Mouse (Mus musculus) liver, embryonic 14.5 days (tissue): ENCODE results near the gene Tnfrsf1b. TPM values are rescaled to one million over a fixed set of nuclear protein-coding genes. Genes with fewer than 3 reads are reported as not detected.

ENCODE experiments used
- ATAC-seq: fragments of 200-750 bp; cut with Nextera tagmentation; 2 replicates; pipeline ENCODE4 v1.8.0; 2017; ENCODE audit warnings: moderate number of reproducible peaks, mild to moderate bottlenecking, moderate library complexity; ENCODE audit not compliant: insufficient read depth
- DNase-seq, 3 experiments: peaks; one replicate each; pipeline ENCODE4 v3.0.0-alpha.2; 2012 to 2013; ENCODE audit warnings: low read depth in 3 of 3, low spot score in 3 of 3
- H3K27ac ChIP-seq: fragments of 300-500 bp; sonication (generic); 2 replicates; pipeline ENCODE4 v1.5.1; 2014; ENCODE audit warnings: moderate library complexity, mild to moderate bottlenecking, control low read depth, inconsistent platforms
- H3K27me3 ChIP-seq: fragments of 300-500 bp; sonication (generic); 2 replicates; pipeline ENCODE4 v1.6.1; 2014; ENCODE audit warnings: mild to moderate bottlenecking, low read length, moderate library complexity; ENCODE audit not compliant: control insufficient read depth, insufficient read depth
- H3K36me3 ChIP-seq: fragments of 300-500 bp; sonication (generic); replicated peaks from 2 replicates; pipeline ENCODE4 v1.6.1; 2014; ENCODE audit warnings: low read depth; ENCODE audit not compliant: control insufficient read depth, insufficient read depth
- H3K4me1 ChIP-seq, 2 experiments: fragments of 200-500 bp in 1 of 2; fragments of 300-500 bp in 1 of 2; sonication (generic) in 1 of 2; replicated peaks; 2 replicates each; pipeline ENCODE4 v1.6.1; 2012 to 2014; ENCODE audit warnings: antibody characterized with exemption in 1 of 2, inconsistent platforms in 1 of 2, low read length in 1 of 2; ENCODE audit not compliant: control insufficient read depth in 2 of 2, insufficient read depth in 2 of 2
- H3K4me2 ChIP-seq: fragments of 300-500 bp; sonication (generic); 2 replicates; pipeline ENCODE4 v1.6.1; 2014; ENCODE audit warnings: low read depth, mild to moderate bottlenecking, control low read depth, moderate library complexity
- H3K4me3 ChIP-seq, 2 experiments: fragments of 200-500 bp in 1 of 2; fragments of 300-500 bp in 1 of 2; sonication (generic) in 1 of 2; 2 replicates each; pipeline ENCODE4 v1.5.1; 2012 to 2014; ENCODE audit warnings: low read depth in 2 of 2, low read length in 2 of 2, mild to moderate bottlenecking in 2 of 2, control low read depth in 1 of 2, inconsistent platforms in 1 of 2, moderate library complexity in 1 of 2; ENCODE audit not compliant: insufficient read depth in 1 of 2
- H3K9ac ChIP-seq: fragments of 300-500 bp; sonication (generic); replicated peaks from 2 replicates; pipeline ENCODE4 v1.6.1; 2014; ENCODE audit warnings: mild to moderate bottlenecking, control low read depth, moderate library complexity
- H3K9me3 ChIP-seq: fragments of 300-500 bp; sonication (generic); 2 replicates; pipeline ENCODE4 v1.6.1; 2016; ENCODE audit warnings: low read length, mixed read lengths; ENCODE audit not compliant: control insufficient read depth
- CTCF ChIP-seq: IDR thresholded peaks from 2 replicates; pipeline ENCODE4 v1.5.1; 2016; ENCODE audit warnings: antibody characterized with exemption, low read depth, control low read depth
- EP300 ChIP-seq: IDR thresholded peaks from 2 replicates; pipeline ENCODE4 v1.6.1; 2016; ENCODE audit warnings: antibody characterized with exemption, low read depth
- WGBS: fragments of 180-500 bp; shearing (Covaris S2); extraction: QIAGEN DNeasy Blood & Tissue Kit; methylation state at CpG from one replicate; pipeline ENCODE4 v1.1.7; 2014; ENCODE audit not compliant: insufficient replicate concordance; 5-methylcytosine and 5-hydroxymethylcytosine counted together
- polyA plus RNA-seq, 2 experiments: library from polyadenylated mRNA; depleted of rRNA in 1 of 2; stranded (reverse) in 1 of 2; unstranded in 1 of 2; fragments of >200 nt; fragmentation: Nextera tagmentation in 1 of 2; extraction: Ambion mirVana in 1 of 2; gene quantifications; 2 replicates each; pipeline versions ENCODE4 v1.2.1 to v1.2.3; 2012 to 2014

Tnfrsf1b gene
- polyA plus RNA-seq, 2 experiments: 3.2 to 4.7 TPM

DNA sequence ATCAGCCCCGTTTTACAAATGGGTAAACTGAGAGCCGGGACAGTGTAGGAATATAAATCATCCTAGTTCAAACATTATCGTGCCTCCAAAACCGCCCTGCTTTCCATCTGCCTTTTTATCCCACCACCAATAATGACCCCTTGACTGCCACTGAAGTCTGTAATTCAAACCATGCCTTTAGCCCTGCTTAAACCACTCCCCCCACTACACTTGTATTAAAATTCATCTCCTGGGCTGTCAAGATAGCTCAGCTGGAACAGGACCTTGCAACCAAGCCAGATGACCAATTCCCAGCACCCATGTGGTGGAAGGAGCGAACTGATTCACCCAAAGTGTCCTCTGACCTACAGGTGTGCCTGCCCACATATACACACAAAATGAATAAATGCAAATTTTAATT, 51.5 kb downstream of the Tnfrsf1b start:
- Histone ChIP-seq H3K9ac (no peak overlapping the region; the same call in none of the 2 replicates), H3K4me1 (peaks cover 48 to 52% of the 10 kb centered on the region in 2 experiments)

GRCm38 (mm10) chr4:145194559-145195162, 52.0 kb downstream of the Tnfrsf1b start, which contains the start of gene Vps13d:
Vps13d (minus strand) TSS chr4:145195005.
- Histone ChIP-seq H3K4me1 (peaks cover 45 to 48% of the 10 kb centered on the region in 2 experiments), H3K4me2 (peak within 1 kb of the TSS; percentile 87), H3K4me3 (peak within 1 kb of the TSS; percentile 89 to 93), H3K36me3 (peaks cover 11% of the 10 kb centered on the region), H3K9ac (peak within 1 kb of the TSS; percentile 86), H3K27me3 (no peaks in the 10 kb centered on the region), H3K9me3 (no peaks in the 10 kb centered on the region), H3K27ac (peak within 1 kb of the TSS; percentile 52)
- under 1% methylated on average over 53 of the region's 53 CpGs for WGBS
- ATAC-seq (peak; percentile 88), DNase-seq (peak; percentile 87 to 90 (median 89))
- TF ChIP-seq EP300 (no peak; the same call in 1 of the 2 replicates), CTCF (peak; percentile 100)

More for the DNA sequence above, 51.5 kb downstream of the Tnfrsf1b start:
- Histone ChIP-seq H3K4me2 (peak overlapping the region; percentile 17; the same call in 1 of the 2 replicates), H3K27me3 (no peaks in the 10 kb centered on the region), H3K36me3 (peaks cover 7% of the 10 kb centered on the region; the same call in 1 of the 2 replicates), H3K4me3 (peak overlapping the region in 1 of 2 experiments; percentile 89; a peak in 2 of 4 replicates), H3K27ac (no peak overlapping the region), H3K9me3 (no peaks in the 10 kb centered on the region)
- ATAC-seq: no peak
- no peak for DNase-seq
- TF ChIP-seq EP300: no peak
- no peak for TF ChIP-seq CTCF
- 24% methylated on average over 5 of the region's 5 CpGs for WGBS

GRCm38 (mm10) chr4:145193991-145194511, 52.6 kb downstream of the Tnfrsf1b start:
- DNase-seq: no peak
- no peaks in the 10 kb centered on the region for H3K27me3 ChIP-seq
- H3K4me3 ChIP-seq: peak overlapping the region; percentile 89 to 93
- peaks cover 13% of the 10 kb centered on the region for H3K36me3 ChIP-seq
- 3% methylated on average over 10 of the region's 10 CpGs for WGBS
- H3K4me1 ChIP-seq: peaks cover 39 to 42% of the 10 kb centered on the region in 2 experiments
- peak; percentile 38 for ATAC-seq
- H3K9me3 ChIP-seq: no peaks in the 10 kb centered on the region
- peak overlapping the region; percentile 86 for H3K9ac ChIP-seq
- H3K27ac ChIP-seq: peak overlapping the region; percentile 52
- peak overlapping the region; percentile 87 for H3K4me2 ChIP-seq
- no peak for TF ChIP-seq CTCF
- TF ChIP-seq EP300: no peak

DNA sequence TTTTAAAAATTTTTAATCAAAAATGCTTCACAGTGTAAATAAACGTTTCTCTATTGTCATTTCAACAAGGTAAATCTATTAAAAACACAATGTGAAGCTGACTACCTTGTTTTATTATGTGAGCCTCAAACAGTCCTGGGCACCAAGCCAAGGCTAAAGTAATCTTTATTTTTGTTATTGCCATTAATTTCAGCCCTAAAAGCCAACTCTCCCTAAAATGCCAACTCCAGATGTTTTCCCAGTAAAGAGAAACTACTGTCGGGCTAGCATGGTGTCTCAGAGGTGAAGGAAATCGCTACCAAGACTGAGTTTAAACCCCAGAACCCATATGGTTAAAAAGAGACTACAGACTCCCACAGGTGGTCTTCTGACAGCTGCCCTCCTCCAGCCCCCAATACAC, 53.3 kb downstream of the Tnfrsf1b start:
- peaks cover 33 to 35% of the 10 kb centered on the region in 2 experiments for H3K4me1 ChIP-seq

GRCm38 (mm10) chr4:145192686-145193085, 54.0 kb downstream of the Tnfrsf1b start:
- TF ChIP-seq CTCF (no peak), EP300 (no peak)
- no peaks in the 10 kb centered on the region for H3K9me3 ChIP-seq
- no peak for DNase-seq
- peak overlapping the region; percentile 87; the same call in 1 of the 2 replicates for H3K4me2 ChIP-seq
- peaks cover 16% of the 10 kb centered on the region for H3K36me3 ChIP-seq
- H3K4me3 ChIP-seq: no peak overlapping the region
- ATAC-seq: no peak
- no peak overlapping the region for H3K9ac ChIP-seq
- no peaks in the 10 kb centered on the region for H3K27me3 ChIP-seq
- H3K27ac ChIP-seq: no peak overlapping the region
- H3K4me1 ChIP-seq: peaks cover 32% of the 10 kb centered on the region in 2 experiments

More for the DNA sequence above, 53.3 kb downstream of the Tnfrsf1b start:
- ATAC-seq (no peak), DNase-seq (no peak)
- Histone ChIP-seq H3K4me3 (peak overlapping the region; percentile 89 to 93; a peak in 3 of 4 replicates), H3K27me3 (no peaks in the 10 kb centered on the region), H3K4me2 (peak overlapping the region; percentile 87), H3K9me3 (no peaks in the 10 kb centered on the region), H3K36me3 (peaks cover 16% of the 10 kb centered on the region), H3K9ac (peak overlapping the region; percentile 86), H3K27ac (no peak overlapping the region)
- TF ChIP-seq EP300 (no peak), CTCF (no peak)
- 46% methylated on average over 3 of the region's 3 CpGs for WGBS
